Mouse (Mus musculus) frontal cortex, postnatal 25 days (tissue): ENCODE data around the gene Ctnnd1.

Experiments
- DNase-seq, 2 experiments: peaks; one replicate each; pipeline ENCODE4 v3.0.0; 2022; ENCODE audit warnings: low spot score in 2 of 2

Gene Ctnnd1

GRCm38 (mm10) chr2:84607842-84608241 is 42.7 kb downstream of the Ctnnd1 start:
- no peak for DNase-seq

GRCm38 (mm10) chr2:84600977-84601376 is 49.6 kb downstream of the Ctnnd1 start:
- no peak for DNase-seq

GRCm38 (mm10) chr2:84599270-84599888 is 51.2 kb downstream of the Ctnnd1 start:
- no peak for DNase-seq

- no peak for DNase-seq
These were observed 53.4 kb downstream of the Ctnnd1 start for GRCm38 (mm10) chr2:84597123-84597522.

- DNase-seq, result no peak
These were observed 57.8 kb downstream of the Ctnnd1 start for GRCm38 (mm10) chr2:84592801-84593200.

GRCm38 (mm10) chr2:84585700-84586099 is 64.9 kb downstream of the Ctnnd1 start:
- no peak for DNase-seq

GRCm38 (mm10) chr2:84582286-84582685 is 68.3 kb downstream of the Ctnnd1 start:
- no peak for DNase-seq

- DNase-seq, result no peak
These were observed 69.4 kb downstream of the Ctnnd1 start for GRCm38 (mm10) chr2:84581208-84581607.

GRCm38 (mm10) chr2:84579311-84579710 is 71.3 kb downstream of the Ctnnd1 start:
- no peak for DNase-seq

- DNase-seq, result no peak
These were observed 76.4 kb downstream of the Ctnnd1 start for GRCm38 (mm10) chr2:84574130-84574529.

GRCm38 (mm10) chr2:84556888-84557514 is 93.6 kb downstream of the Ctnnd1 start:
- DNase-seq, result no peak

GRCm38 (mm10) chr2:84551390-84552100 is 99.0 kb downstream of the Ctnnd1 start:
- no peak for DNase-seq
